Mouse (Mus musculus) CD4-positive, CD25-positive, alpha-beta regulatory T cell, adult 2 months (primary cell): Measurements from ENCODE around the gene Cdc42bpg.

Source experiments
- DNase-seq: peaks from one replicate; pipeline ENCODE4 v3.0.0-alpha.2; 2012; ENCODE audit warnings: low read depth, low spot score

Cdc42bpg gene

DNA sequence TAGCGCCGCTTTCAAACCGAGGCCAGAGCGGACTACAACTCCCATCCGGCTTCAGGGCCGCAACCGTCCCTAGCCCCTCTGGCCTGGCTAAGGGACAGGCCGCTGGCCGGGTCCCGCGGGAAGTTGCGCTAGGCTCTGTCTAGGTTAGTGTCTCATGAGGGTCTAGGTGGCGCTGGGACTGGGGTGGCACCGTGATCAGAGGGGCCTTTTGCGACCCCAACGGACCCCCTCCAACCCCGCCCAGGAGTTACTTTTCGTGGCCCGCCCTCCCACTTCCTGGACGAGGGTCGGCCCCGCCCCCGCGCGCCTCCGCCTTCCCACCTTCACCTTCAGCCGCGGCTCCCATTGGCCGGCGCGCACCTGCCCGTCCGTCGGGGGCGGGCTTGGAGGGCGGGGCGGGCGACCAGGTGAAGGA, at the start of gene Cdc42bpg:
Gene Cdc42bpg (plus strand): TSS at position 320 of the 415 bp plus-strand sequence.
- peak; percentile 89 for DNase-seq

DNA sequence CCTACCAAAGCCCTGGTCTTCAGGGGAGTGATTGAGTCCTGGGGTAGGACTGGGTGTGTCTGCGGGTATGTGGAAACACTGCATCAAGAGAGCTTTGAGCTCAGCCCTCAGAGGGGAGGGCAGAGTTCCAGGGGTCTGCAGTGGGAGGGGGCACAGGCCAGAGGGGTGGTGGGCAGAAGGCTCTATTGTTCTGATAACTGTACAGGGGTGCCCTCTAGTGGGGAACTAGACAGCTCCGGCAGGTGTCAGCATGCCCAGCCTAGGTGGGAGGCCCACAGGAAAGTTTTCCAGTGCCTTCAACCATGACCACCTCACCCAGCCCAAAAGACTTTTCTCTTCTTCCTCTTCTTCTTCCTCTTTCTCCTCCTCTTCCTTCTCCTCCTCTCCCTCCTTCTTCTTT, 45.8 kb upstream of the Cdc42bpg start:
- DNase-seq, result peak; percentile 68

DNA sequence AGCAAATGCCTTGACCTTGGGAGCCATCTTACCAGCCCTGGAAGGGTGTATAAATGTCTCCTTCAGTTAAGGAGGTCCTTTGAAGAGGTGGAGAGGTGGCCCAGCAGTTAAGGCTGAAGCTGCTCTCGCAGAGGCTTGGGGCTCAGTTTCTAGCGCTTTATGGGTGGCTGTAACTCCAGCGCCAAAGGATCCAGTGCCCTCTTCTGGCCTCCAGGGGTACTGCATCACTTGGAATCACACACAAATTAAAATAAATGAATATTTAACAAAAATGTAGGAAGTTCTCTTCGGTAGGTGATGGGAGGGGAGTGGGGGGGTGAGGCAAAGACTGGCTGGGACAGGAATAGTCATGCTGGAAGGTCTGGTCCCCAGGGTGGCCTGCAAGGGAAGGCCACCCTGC, 45.3 kb upstream of the Cdc42bpg start:
- peak; percentile 37 for DNase-seq

DNA sequence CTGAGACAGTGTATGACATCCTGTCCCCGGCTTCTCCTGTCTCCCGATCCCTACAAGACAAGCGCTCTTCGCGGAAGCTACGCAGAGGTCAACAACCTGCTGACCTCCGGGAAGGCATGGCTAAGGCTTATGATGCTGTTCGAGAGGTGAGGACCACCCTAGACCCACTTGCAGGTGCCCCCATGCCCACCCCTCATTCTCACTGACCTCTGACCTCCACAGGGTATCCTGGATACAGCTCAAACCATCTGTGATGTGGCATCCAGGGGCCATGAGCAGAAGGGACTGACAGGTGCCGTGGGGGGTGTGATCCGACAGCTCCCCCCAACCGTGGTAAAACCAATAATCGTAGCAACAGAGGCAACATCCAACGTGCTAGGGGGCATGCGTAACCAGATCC, 44.9 kb upstream of the Cdc42bpg start:
- DNase-seq, result no peak

DNA sequence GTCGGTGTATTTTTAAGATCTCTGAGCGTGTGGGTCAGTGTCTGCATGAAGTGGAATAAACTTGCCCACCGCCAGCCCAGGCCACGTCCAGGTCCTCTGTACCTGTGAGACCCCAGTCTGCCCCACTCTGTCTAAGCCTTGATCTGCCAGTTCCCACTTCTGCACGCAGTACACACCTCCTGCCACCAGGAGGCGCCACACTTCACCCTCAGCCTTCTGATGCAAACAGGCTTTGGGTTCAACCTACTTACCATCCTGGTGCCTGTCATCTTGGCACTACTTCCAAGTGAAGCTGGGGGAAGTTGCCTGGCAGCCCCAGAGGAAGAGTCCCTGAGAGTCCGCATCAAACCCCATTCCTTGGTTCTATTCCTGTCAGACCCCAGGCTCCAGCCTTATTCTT, 44.0 kb upstream of the Cdc42bpg start:
- peak; percentile 89 for DNase-seq

DNA sequence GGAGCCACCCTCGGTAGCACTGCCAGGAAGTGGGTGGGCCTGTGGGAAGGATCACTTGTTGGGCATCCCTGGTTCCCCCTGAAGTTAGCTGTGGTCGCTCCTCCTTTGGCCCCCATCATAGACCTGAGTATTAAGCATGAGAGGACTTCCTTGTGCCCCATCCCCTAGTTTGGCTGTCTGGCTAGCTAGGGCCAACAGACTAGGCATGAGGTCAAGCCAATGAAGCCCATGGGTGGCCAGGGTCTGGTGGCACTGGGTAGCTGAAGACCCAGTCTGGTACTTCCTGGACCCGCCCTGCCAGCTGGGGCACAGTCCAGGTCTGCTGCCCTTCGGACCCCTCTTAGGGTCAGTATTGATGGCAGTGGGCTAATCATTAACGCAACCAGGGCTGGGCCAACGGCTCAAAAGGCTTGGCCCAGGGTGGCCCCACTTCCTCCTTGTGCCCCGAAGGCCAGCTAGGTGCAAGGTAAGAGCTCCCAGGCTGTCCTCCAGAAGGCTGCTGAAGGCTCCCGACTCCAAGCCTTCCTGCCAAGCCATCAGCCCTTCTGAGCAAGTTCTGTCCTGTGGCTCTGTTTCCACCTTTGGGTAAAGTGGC, 43.3 kb upstream of the Cdc42bpg start:
- no peak for DNase-seq

DNA sequence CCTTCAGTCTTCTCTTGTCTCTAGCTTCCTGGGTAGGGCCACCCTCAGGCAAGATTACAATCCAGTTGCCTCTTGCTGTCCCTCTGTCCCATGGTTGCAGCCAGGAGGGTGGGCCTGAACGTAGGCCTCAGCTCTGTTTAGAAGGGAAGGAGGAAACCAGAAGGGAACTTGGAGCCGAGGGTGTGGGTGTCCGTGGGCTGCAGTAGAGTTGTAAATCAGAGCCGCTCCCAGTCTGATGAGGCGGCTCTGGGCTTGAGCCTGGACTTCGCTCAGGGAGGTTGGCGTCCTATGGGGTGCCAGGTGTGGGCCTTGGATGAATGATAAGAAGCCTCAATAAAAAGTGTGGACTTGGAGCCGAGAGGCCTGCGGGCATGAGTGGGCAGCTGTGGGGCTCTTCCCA, 42.1 kb upstream of the Cdc42bpg start:
- DNase-seq, result no peak

DNA sequence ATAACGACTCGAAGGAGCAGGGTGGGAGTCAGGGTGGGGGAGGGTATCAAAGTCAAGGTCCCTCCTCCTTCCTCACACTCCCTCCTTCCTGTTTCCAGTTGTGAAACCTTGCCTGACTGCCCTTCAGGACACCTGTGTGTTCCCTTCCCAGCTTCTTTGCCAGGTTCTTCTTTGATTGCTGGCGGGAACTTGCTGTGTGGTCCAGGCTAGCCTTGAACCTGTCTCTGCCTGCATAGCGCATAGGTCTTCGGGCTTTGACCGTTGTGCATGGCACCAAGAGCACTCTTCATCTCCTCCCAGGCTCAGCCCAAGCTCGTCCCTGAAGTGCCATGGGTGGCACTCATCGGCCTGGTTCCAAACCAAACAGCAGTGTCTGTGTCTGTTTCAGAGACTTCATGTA, 41.3 kb upstream of the Cdc42bpg start:
- DNase-seq, result no peak

DNA sequence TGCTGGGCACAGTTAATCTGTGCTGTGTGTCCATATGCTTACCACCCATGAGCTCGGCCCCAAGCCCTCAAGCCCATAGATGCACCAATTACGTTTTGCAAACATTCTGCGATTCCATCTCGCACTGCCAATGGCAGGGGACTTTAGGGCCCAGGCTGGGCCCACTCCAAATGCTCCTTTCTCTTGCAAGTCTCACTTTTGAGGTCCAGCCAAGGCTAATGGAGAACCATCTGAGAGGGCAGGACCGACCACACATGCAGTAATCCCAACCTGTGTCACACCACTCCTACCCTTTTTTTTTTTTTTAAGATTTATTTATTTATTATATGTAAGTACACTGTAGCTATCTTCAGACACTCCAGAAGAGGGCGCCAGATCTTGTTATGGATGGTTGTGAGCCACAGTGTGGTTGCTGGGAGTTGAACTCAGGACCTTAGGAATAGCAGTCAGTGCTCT, 40.5 kb upstream of the Cdc42bpg start:
- no peak for DNase-seq

DNA sequence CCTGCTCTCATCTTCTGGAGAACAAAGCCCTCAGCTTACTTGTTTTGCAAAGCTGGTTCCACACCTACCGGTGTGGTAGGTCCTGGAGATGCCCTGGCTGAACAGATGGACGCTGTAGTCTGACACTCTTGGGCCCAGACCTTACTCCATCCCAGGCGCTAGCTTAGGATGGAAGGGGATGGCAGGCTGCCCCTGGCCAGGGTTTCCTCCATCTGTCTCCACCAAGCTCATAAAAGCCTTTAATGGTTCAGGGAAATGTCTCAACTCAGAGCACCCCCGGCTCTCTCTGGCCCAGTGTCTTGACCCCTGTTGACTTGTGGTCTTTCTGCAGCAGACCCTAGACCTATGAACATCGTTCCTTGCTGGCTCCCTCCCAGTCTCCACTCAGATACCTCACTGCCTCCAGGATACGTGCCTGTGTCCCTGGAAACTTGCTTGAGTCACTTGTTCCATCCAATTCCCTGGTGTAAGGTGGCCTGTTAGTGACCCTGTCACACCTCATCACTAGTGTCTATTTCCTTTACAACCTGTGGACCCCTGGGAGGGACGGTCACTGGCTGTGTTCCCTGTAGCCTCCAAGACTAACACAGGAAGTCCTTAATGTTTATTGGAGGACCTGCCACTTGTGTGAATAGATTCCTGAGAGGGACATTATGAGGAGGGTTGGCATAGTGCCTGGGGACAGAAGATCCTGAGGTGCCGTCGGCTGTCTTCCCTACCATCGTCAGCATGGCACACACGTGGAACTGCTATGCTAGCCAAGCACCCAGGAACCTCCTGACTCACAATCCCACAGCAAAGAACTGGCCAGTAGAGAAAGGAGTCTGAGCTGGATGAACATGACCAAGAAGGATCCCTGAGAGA, 38.7 kb upstream of the Cdc42bpg start:
- DNase-seq, result no peak

DNA sequence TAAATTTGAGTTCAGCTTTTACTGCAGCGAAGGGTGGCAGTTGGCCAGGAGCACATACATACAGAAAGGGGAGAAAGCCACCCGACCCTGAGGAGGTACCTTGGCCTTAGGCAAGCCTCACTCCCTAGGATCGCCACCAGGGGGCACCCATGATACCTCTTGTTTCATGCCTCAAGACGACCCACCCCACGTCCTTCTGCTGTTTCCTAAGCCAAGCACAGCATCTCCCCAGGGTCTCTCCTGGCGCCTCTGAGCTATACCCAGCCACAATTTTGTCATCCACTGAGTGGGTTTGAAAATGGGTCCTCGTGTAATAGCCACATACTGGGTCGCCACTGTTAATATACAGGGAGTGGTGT, 38.1 kb upstream of the Cdc42bpg start:
- DNase-seq, result peak; percentile 94

DNA sequence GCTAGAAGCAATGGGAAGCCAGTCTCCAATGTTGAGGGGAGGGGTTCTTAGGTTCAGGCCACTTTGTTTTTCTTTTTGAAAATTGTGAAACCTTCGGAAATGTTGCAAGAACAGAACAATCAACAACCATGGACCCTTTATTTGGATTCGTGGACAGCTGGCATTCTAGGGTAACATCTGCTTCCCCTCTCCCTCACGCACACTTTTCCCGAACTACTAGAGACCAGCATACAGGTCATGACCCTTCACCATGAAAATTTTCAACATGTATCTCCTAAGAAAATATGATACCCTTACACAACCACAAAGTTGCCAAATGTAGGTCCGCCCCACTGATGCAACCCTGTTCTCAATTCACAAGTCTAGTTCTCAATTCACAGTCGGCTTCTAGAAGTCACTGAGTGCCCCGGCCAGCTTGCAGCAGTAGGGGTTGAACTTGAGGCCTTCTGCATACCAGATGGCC, 37.6 kb upstream of the Cdc42bpg start:
- DNase-seq, result no peak

DNA sequence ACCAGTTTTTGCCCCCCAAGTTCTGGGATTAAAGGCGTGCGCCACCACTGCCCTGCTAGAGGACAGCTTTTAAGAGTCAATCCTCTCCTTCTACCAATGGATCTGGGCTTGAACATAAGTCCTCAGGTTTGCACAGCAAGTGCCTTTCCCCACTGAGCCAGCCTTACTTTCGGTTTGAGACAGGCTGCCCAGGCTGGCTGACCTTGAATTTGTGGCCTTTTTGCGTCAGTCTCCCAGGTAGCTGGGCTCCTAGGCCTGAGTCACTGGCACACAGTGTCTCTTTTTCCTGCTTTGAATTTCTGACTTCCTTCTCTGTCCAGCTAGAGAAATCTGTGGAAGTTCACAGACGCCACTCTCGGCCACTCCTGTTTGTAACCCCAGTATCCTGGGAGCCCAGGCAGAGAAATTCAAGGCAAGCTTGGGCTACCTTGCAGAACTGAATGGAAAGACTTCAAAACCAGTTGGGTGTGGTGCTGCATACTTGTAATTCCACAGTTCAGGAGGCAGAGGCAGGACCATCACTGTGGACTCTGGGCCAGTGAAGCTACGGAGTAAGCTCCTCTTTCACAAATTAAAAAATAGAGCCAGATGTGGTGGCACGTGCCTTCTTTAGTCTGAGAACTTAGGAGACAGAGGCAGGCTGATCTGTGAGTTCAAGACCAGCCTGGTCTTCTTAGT, 36.3 kb upstream of the Cdc42bpg start:
- no peak for DNase-seq

DNA sequence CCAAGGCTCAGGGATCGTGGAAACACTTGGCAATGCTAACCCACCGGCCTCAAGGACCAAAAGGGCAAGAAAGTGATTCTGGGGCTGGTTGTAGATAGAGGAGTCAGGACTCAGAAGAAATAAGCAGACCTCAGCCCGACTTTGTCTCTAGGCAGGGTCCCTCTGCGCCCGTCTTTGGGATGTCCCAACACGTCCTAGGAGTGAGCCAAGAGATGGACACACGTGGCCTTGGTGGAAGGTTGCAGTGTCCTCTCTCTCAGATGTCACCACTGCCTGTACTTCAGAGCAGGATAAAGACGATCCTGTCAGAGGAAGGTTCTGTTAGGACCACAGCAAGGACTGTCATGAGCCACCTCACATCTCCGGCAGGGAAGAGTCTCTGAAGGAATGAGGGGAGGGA, 35.6 kb upstream of the Cdc42bpg start:
- no peak for DNase-seq

DNA sequence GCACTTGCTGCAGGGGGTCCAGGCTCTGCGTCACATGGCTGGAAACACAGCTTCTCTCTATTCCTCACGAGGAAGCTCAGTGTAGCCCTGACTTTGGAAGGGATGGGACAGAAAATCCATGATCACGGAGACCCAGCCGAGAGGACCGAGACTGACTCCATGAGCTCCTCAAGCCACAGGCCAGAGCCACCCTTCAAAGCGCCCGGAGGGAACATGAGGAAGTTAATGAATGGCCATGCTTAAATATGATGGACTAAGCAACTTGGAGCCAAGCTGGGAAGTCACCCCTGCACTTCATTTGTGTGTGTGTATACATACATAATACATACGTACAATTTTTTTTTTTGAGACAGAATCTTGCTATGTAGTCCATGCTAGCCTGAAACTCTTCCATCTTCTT, 35.0 kb upstream of the Cdc42bpg start:
- no peak for DNase-seq

DNA sequence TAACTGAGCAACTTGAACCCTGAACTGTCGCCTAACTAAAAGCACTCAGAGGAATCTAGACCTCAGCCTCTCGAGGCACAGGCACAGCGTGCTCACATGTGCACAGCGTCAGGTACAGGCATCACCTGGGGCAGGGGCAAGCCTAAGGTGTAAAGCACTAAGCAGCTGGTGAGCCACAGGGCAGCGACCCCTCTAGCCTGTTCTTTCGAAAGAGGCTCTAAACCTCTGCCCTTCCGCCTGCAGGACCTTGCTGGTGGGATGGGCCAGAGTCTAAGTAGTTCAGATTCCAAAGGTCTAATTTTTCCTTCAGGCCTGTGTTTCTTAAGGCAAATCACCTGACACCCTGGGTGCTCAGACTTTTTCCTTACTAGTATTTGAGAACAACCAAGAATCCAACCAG, 34.2 kb upstream of the Cdc42bpg start:
- DNase-seq, result no peak

DNA sequence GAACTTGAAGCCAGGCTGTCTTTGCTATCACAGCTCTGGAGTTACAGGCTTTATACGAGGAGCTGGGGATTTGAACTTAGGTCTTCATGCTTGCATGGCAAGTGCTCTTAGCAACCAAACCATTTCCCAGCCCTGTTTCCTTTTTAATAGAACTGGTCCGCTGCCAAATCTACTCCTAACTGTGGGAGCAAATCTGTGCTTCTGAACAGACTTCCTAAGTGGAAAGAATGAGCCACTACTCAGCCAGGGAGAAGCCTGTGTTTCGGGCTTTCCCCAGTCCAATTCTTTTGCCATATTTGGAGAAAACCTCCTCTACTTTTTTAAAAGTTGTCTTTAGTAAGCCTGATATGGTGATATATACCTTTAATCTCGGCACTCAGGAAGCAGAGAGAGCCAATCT, 33.5 kb upstream of the Cdc42bpg start:
- DNase-seq, result no peak

DNA sequence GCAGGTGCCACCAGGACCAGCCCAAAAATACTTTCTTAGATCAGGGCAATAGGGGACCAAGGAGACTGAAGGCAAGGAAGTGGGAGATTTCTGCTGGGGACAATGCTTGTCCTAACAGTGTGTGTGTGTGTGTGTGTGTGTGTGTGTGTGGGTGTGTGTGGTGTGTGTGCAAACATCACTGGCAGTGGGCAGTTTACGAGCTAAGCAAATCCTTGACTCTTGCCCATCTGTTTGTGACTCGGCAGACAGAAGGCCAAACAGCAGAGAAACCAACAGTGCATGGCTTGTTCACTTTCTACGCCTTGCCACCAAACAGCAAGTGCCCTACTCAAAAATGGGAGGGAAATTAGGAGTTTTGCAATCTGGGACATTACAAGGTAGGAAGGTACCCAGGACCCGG, 32.7 kb upstream of the Cdc42bpg start:
- DNase-seq, result no peak

DNA sequence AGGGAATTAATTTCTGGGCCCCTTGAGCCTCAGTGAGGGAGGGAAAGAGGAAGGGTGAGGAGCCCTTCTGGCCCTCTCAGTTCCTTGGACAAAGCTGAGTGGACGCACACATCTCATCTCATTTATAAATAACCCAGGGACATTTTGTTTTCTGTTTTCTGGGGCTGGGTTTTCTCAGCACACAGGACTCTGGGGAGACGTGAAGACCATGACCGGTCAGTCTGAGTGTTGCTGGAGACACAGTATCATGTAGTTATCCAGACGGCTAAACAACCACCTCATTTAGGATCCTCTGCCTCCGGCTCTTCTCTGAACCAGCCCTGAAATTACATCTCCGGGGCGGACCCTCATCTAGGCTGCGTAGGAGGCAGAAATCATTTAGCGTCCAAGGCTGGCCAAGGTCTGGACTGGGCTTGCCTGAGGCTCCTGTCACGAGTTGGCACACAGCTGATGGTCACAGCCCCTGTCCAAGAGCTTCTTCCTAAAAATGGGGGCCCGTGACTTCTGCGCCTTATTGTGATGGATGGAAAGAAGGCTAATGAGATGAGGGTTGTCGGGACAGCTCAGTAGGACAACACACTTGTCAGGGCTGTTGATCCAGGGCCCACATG, 32.2 kb upstream of the Cdc42bpg start:
- no peak for DNase-seq

DNA sequence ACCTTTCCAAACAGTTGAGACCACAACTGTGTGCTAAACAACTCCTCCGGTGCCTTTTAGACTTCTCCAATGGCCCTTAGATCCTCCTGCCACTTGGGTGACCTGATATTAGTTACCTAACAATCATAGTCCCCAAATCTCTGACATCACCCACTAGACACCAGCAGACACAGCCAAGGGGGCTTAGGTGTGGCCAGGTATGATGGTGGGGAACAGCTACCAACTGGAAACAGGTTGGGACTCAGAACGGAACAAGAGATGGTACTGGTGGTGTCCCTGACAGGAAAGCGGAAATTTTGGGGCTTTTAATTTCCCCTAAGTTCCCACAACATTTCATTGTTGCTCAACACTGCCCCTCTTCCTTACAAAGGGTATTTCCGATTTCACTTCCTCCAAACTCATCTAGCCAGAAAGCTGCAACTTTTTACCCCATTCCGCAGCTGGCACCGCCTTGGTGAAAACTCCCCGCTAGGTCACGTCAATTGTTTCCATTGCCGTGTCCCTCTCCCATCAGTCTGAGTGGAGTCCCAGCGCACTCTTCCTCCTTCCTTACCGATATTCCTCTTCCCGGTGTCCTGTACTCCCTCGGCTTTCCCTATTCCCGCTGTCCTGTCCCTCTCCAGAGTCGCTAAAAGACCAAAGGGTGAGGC, 30.4 kb upstream of the Cdc42bpg start:
- DNase-seq, result peak; percentile 78
